Mouse (Mus musculus) megakaryocyte, embryonic 14.5 days (primary cell): ENCODE data around the gene Stox1.

Experiments
- FLI1 ChIP-seq: IDR thresholded peaks from 2 replicates; pipeline ENCODE4 v1.6.1; 2012; ENCODE audit warnings: low read length, inconsistent platforms, mixed read lengths
- GATA1 ChIP-seq: IDR thresholded peaks from 3 replicates; pipeline ENCODE4 v1.6.1; 2012; ENCODE audit warnings: mixed read lengths, low read length, inconsistent platforms, borderline replicate concordance

DNA sequence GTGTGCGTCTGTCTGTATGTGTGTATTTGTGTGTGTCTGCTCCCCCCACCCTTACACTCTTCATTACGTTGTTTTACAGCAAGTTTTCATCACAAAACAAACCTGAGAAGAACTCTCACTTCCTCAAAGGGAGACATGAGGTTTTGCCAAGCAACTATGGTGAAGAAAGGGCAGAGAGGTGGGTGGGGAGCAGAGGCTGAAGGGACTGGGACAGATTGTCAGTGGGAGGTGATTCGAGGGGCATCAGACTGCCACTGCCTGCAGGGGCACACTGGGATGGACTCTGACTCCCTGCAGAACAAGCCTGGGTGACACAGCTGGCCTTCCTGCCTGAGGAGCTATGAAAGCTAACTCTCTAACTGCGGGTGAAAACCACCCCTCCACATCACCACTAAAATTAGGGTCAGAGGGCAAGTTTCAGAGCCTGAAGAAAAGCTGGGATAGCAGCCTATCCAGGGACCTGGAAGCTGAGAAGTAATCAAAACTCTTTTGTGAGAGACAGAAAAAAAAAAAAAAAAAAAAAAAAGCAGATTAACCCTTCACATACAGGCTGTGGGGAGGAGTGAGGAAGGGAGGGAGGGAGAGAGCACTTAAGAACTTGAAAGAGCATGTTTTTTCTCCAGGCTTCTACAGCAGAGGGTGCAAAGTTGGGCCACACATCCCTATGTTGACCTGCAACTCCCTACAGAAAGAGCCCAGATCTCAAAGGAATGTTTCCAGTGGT is 11.2 kb upstream of the Stox1 start:
- TF ChIP-seq GATA1 (no peak), FLI1 (no peak)
